Mouse (Mus musculus): Measurements from ENCODE around the gene Gm14147.
"Not testable (repeated sequence)": the region's sequence is repeated elsewhere in the genome, so short reads cannot be mapped to it uniquely, and the experiment has no call there.

The Gm14147 gene

GRCm38 (mm10) chr2:151097945-151098344 is at the start of gene Gm14147:
Gm14147 (plus strand) TSS chr2:151098245.
- not testable (repeated sequence) for DNase-seq

- no peak for DNase-seq
Observed at GRCm38 (mm10) chr2:151056637-151057036, 41.4 kb upstream of the Gm14147 start.

GRCm38 (mm10) chr2:151092250-151092649 is 5.8 kb upstream of the Gm14147 start, which contains the start of gene Gm14151:
Gm14151 (minus strand) TSS chr2:151092350.
- DNase-seq: not testable (repeated sequence)

Measured in heart, adult 11 months (tissue).